Mouse (Mus musculus) G1E (cell line): Measurements from ENCODE around the gene Tex29.

Experiments
- CTCF ChIP-seq: IDR thresholded peaks from 2 replicates; pipeline ENCODE4 v1.5.1; 2012; ENCODE audit warnings: low read depth, low read length, inconsistent platforms, mixed read lengths
- GATA1 ChIP-seq: IDR thresholded peaks from 2 replicates; pipeline ENCODE4 v1.6.1; 2012; ENCODE audit warnings: borderline replicate concordance, low read length, inconsistent platforms, mixed read lengths
- GATA2 ChIP-seq: IDR thresholded peaks from 2 replicates; pipeline ENCODE4 v1.6.1; 2012; ENCODE audit warnings: low read depth, low read length, inconsistent platforms, borderline replicate concordance
- POLR2AphosphoS5 ChIP-seq: IDR thresholded peaks from 2 replicates; pipeline ENCODE4 v1.6.1; 2012; ENCODE audit warnings: low read depth, low read length, inconsistent platforms; ENCODE audit not compliant: insufficient replicate concordance
- TAL1 ChIP-seq: conservative IDR thresholded peaks from 2 replicates; pipeline ENCODE4 v1.6.1; 2012; ENCODE audit warnings: low read depth, low read length, inconsistent platforms, mixed read lengths

DNA sequence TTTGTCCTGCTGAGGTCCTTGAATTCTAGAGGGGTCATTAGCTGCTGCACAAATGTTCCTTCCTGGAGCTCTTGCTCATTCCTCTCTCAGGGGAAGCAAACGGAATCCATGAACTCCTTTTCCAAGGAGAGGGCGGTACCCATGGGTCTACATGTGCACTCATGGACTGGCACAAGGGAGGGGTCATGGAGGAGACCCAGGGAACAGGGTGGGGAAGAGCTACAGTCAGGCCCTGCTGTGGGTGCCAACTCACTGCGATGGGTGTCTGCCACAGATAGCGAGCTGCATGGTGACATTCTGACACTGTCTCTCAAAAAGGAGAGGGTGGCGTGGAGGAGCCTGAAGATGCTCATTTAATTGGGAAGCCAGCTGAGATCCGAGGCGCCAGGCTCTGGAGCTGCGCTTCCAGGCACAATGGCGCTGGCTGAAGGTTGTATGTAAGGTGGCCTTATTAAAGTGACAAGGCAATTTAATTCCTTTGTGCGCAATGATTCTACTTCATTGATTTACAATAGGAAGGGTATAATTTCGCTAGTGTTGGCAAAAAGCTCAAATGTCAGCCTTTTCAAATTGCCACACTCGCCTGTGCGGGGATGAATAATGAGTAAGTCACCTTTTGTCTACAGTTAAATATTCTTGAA, 55.9 kb downstream of the Tex29 start:
- TF ChIP-seq CTCF, result no peak
- TF ChIP-seq TAL1, result no peak
- TF ChIP-seq POLR2AphosphoS5, result no peak
- TF ChIP-seq GATA1, result no peak
- TF ChIP-seq GATA2, result no peak
